Comparison of ENCODE assay signal across 9 mouse cellular contexts in genomic region chrX:168122806-168123588, GRCm38 (mm10).
A peak's percentile ranks its signal among the peaks of the same experiment; 100 is the strongest.
DNase-seq lines count a peak whose midpoint lies in the region; ATAC-seq and TF ChIP-seq lines count a peak whose summit lies in the region.
"Had no signal": no experiment of that assay in that cellular context is flagged by ENCODE, and none has a peak within 500 bp of the region (broad histone marks: within the 10 kb centered on the region; RNA-seq: fewer than 3 reads in every experiment).

No protein-coding gene starts in this region.

- TF ChIP-seq POLR2A in lung, adult 2 months (IDR thresholded peaks at IDR 0.05; ENCODE audit: borderline replicate concordance, extremely low read depth, low read depth, low read length) = no peak

- H3K4me2 ChIP-seq in forebrain, embryonic 12.5 days = peak overlapping the region; percentile 67
- H3K4me2 ChIP-seq in midbrain, postnatal 0 days (ENCODE audit: low read depth, low read length, poor library complexity, severe bottlenecking) = peak overlapping the region; percentile 62

- H3K9ac ChIP-seq in forebrain, embryonic 12.5 days = peak overlapping the region; percentile 42; the same call in 1 of the 2 replicates
- peak overlapping the region; percentile 55 for H3K9ac ChIP-seq in midbrain, postnatal 0 days (replicated peaks; ENCODE audit: low read length, poor library complexity, severe bottlenecking)

- 24% methylated on average over 42 of the region's 42 CpGs for WGBS in lung, adult 2 months
- 18% methylated on average over 40 of the region's 42 CpGs for WGBS in forebrain, embryonic 12.5 days
- 21% methylated on average over 33 of the region's 42 CpGs for WGBS in midbrain, postnatal 0 days

- H3K4me1 ChIP-seq in lung, adult 2 months (ENCODE audit: control insufficient read depth, insufficient read depth, low read length) = no peaks in the 10 kb centered on the region
- no peaks in the 10 kb centered on the region for H3K4me1 ChIP-seq in forebrain, embryonic 12.5 days
- H3K4me1 ChIP-seq in midbrain, postnatal 0 days (ENCODE audit: insufficient read depth, low read length) = no peaks in the 10 kb centered on the region
- H3K4me1 ChIP-seq: megakaryocyte, embryonic 14.5 days had no signal

- TF ChIP-seq CTCF in lung, adult 2 months (IDR thresholded peaks at IDR 0.05; ENCODE audit: insufficient read depth, low read length) = no peak
- TF ChIP-seq CTCF in midbrain, postnatal 0 days (IDR thresholded peaks at IDR 0.05) = peak; percentile 45

- ATAC-seq in cerebellum, adult (ENCODE audit: insufficient number of reproducible peaks, low FRiP score, low TSS enrichment) = peak; percentile 66
- ATAC-seq in forebrain, embryonic 12.5 days (ENCODE audit: low FRiP score) = peak; percentile 90
- ATAC-seq in midbrain, postnatal 0 days (ENCODE audit: low FRiP score) = peak; percentile 88
- ATAC-seq in monocyte, adult 5-6 weeks (replicated peaks; ENCODE audit: insufficient number of reproducible peaks, low FRiP score, low TSS enrichment, poor library complexity, severe bottlenecking) = no peak

- H3K36me3 ChIP-seq in forebrain, embryonic 12.5 days (replicated peaks) = no peaks in the 10 kb centered on the region
- H3K36me3 ChIP-seq in midbrain, postnatal 0 days (ENCODE audit: insufficient read depth, low read length) = no peaks in the 10 kb centered on the region

- H3K27me3 ChIP-seq in forebrain, embryonic 12.5 days = peaks cover 59% of the 10 kb centered on the region
- H3K27me3 ChIP-seq in midbrain, postnatal 0 days (ENCODE audit: insufficient read depth, low read length) = peaks cover 10% of the 10 kb centered on the region; the same call in 1 of the 2 replicates

- DNase-seq in lung, adult 2 months = no peak
- DNase-seq in lung, adult 18-20 months = no peak
- DNase-seq in layer of hippocampus, adult 8-10 months (ENCODE audit: low spot score in 2 of 2) = peak; percentile 15 to 31
- peak; percentile 46 for DNase-seq in midbrain, postnatal 0 days (ENCODE audit: low spot score)
- DNase-seq in thymus, postnatal 14 days = no peak

- no peaks in the 10 kb centered on the region for H3K9me3 ChIP-seq in forebrain, embryonic 12.5 days
- no peaks in the 10 kb centered on the region; the same call in 1 of the 2 replicates for H3K9me3 ChIP-seq in midbrain, postnatal 0 days (ENCODE audit: low read length)

- no peak overlapping the region for H3K27ac ChIP-seq in forebrain, embryonic 12.5 days
- H3K27ac ChIP-seq in midbrain, postnatal 0 days (ENCODE audit: low read depth, low read length) = peak overlapping the region; percentile 38; the same call in 1 of the 2 replicates

- H3K4me3 ChIP-seq in lung, adult 2 months (replicated peaks; ENCODE audit: extremely low read depth, low read depth, low read length) = peak overlapping the region; percentile 10
- H3K4me3 ChIP-seq in forebrain, embryonic 12.5 days (replicated peaks) = peak overlapping the region; percentile 48
- peak overlapping the region; percentile 50 for H3K4me3 ChIP-seq in midbrain, postnatal 0 days (ENCODE audit: low read depth, low read length)
- H3K4me3 ChIP-seq: megakaryocyte, embryonic 14.5 days had no signal

Comparison
In these comparisons a context has a peak if more than half of its experiments do, and no peak if none do; other contexts are left out.
1. DNase-seq: peak in layer of hippocampus, adult 8-10 months (2 of 2) and midbrain, postnatal 0 days (single experiment); none in lung, adult 2 months (single experiment), lung, adult 18-20 months (0 of 2) and thymus, postnatal 14 days (single experiment).
2. Peak in every context shown above with its lines, with median percentiles within 50 percentile points of each other: H3K4me3 ChIP-seq.